Mouse (Mus musculus) Patski (cell line): Measurements from ENCODE around the gene Krtap5-3. TPM values are rescaled to one million over a fixed set of nuclear protein-coding genes. Genes with fewer than 3 reads are reported as not detected.
A peak's percentile ranks its signal among the peaks of the same experiment; 100 is the strongest.
"Not testable (repeated sequence)": the region's sequence is repeated elsewhere in the genome, so short reads cannot be mapped to it uniquely, and the experiment has no call there.

Experiments used
- ATAC-seq: fragments of 100-300 bp; one replicate; pipeline ENCODE4 v1.8.0; 2021
- CTCF ChIA-PET: fragments of 350-600 bp; sonication (Branson Sonifier 250); formaldehyde crosslinking; loops from one replicate; lab custom pipeline; 2022; ENCODE audit warnings: inconsistent platforms; lab: Charles Lee
- POLR2A ChIA-PET: fragments of 350-600 bp; sonication (Branson Sonifier 250); formaldehyde crosslinking; loops from one replicate; lab custom pipeline; 2022; ENCODE audit warnings: antibody characterized with exemption, inconsistent platforms; lab: Charles Lee
- DNase-seq: peaks from one replicate; pipeline ENCODE4 v3.0.0-alpha.2; 2011; ENCODE audit warnings: low read depth, low spot score
- H3K27me3 ChIP-seq: fragments of 371-371 bp; one replicate; pipeline ENCODE4 v1.5.1; 2021
- CTCF ChIP-seq: fragments of 100-300 bp; IDR thresholded peaks from one replicate; pipeline ENCODE4 v1.5.1; 2021
- in situ Hi-C: fragments of 300-500 bp; cut with MboI; formaldehyde crosslinking; loops from 3 replicates; pipeline ENCODE4 v1.11.1; 2018; ENCODE audit warnings: low pct_unique_long_range_greater_than_20kb, mixed read lengths
- polyA plus RNA-seq: library from polyadenylated mRNA; unstranded; gene quantifications from one replicate; pipeline ENCODE4 v1.2.3, GENCODE M21; 2021

Gene Krtap5-3
- polyA plus RNA-seq: not detected

DNA sequence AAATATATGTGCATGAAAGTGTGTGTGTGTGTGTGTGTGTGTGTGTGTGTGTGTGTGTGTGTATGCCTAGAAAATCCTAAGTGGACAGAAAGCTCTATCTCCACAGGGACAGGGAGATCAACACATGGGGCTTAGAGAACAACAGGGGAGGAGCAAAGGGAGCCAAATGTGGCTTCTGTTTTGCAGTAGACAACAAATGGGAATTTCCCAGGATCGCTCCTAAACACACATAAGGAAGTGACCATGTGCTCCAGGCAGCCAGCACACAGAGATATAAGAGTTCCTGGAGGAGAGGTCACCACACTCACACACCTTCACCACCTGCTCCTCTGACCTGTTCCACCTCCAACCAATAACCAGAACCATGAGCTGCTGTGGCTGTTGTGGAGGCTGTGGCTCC lies at the start of gene Krtap5-3:
Gene Krtap5-3 (plus strand): TSS at position 301 of the 400 bp plus-strand sequence.
- DNase-seq (no peak), ATAC-seq (no peak)
- in situ Hi-C loops: no loop called here
- H3K27me3 ChIP-seq: no peaks in the 10 kb centered on the region
- TF ChIP-seq CTCF: no peak
- POLR2A ChIA-PET: no interaction called here
- CTCF ChIA-PET: no interaction called here

DNA sequence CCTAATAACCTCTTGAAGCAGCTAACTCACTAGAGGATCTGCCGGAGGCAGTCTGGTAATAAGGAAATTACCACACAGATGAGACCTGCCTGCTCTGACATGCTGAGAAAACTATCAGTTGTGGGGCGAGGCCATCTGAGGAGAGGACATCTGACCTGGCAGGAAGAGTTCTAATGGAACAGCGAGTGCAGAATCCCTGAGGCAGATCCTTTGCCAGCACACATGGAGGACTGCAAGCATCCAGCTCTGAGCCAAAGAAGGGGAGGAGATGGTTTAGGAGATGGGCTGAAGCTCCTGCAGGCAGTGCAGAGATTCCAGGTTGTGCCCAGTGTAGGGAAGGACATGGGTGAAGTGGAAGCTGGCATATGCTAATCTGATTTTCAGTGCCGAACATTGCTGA lies 49.0 kb upstream of the Krtap5-3 start:
- ChIA-PET POLR2A (no interaction called here), CTCF (no interaction called here)
- DNase-seq (no peak), ATAC-seq (no peak)
- in situ Hi-C loops: no loop called here
- H3K27me3 ChIP-seq: peaks cover 5% of the 10 kb centered on the region
- TF ChIP-seq CTCF: no peak

DNA sequence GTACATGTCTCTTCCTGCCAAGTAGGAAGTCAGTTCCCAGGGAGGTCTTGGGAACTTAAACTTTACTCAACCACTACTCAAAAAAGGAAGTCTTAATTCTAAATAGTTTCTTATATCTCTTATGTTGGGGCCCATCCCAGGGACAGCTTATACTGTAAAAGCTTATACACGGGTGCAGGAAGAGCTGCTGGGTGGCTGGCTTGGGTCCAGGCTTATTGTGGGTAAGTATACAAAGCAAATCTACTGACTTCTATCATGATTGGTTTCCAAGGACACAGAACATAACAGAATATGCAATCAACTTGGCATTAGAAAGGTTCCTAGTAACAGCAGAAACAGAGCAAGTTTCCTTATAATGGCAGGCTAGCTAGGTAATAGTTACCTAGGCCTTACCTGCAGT lies 45.9 kb upstream of the Krtap5-3 start:
- ChIA-PET CTCF (no interaction called here), POLR2A (no interaction called here)
- ATAC-seq (no peak), DNase-seq (no peak)
- in situ Hi-C loops: no loop called here
- no peak for TF ChIP-seq CTCF
- H3K27me3 ChIP-seq: peaks cover 11% of the 10 kb centered on the region

DNA sequence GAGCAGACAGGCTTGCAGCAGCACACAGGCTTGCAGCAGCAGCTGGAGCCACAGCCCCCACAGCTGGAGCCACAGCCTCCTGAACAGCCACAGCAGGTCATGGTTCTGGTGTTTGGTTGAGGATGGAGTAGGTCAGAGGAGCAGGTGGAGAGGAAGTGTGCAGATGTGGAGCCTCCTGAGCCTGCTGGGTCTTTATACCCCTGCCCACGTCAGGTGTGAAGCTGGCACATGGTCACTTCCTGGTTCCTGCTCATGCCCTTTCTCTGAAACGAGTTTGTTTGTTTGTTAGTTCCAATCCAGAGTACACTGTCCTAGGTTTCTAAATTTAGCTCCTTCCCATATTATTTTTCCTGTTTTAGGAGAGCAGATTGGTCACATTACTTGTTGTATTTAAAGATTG lies 44.2 kb upstream of the Krtap5-3 start, which contains the start of gene Gm29735:
Gene Gm29735 (minus strand): TSS at position 101 of the 400 bp plus-strand sequence.
- in situ Hi-C loops, ATAC-seq, DNase-seq, POLR2A ChIA-PET, CTCF ChIA-PET: not testable (repeated sequence)
- peaks cover 11% of the 10 kb centered on the region for H3K27me3 ChIP-seq

DNA sequence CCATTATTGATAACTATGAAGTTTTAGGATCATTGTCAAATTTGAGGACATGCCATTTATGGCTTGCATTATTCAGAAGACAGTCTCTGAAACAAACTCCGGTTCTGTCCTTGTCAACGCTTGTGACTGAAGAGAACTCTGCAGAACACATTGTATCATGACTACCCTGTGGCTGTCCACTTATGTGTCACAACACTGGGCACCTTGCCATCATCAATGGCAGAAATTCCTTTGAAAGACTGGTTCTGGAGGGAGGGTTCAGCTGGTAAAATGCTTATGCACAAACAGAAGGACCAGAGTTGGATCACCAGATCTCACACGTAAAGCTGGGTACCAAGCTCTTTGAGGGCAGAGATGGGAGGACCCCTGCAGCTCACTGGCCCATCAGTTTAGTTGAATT lies 41.8 kb upstream of the Krtap5-3 start:
- DNase-seq: no peak
- ATAC-seq: no peak
- ChIA-PET CTCF (no interaction called here), POLR2A (no interaction called here)
- TF ChIP-seq CTCF: no peak
- in situ Hi-C loops: no loop called here
- H3K27me3 ChIP-seq: peaks cover 10% of the 10 kb centered on the region

DNA sequence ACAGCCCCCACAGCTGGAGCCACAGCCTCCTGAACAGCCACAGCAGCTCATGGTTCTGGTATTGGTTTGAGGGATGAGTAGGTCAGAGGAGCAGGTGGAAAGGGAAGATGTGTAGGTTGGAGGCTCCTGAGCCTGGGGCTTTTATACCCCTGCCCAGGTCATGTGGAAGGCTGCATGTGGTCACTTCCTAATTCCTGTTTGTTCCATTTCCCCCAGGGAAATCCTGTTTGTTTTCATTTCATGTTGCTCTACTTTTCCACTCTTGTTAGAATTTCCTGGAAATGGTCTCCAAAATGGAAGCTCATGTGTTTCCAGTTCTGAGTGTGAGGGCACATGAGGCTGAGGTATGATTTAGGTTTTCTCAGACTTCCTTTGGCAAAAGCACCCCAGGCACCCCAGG lies 35.5 kb upstream of the Krtap5-3 start, which contains the start of gene Gm4553:
Gene Gm4553 (minus strand): TSS at position 101 of the 400 bp plus-strand sequence.
- CTCF ChIA-PET, DNase-seq, POLR2A ChIA-PET, in situ Hi-C loops, ATAC-seq, H3K27me3 ChIP-seq: not testable (repeated sequence)

DNA sequence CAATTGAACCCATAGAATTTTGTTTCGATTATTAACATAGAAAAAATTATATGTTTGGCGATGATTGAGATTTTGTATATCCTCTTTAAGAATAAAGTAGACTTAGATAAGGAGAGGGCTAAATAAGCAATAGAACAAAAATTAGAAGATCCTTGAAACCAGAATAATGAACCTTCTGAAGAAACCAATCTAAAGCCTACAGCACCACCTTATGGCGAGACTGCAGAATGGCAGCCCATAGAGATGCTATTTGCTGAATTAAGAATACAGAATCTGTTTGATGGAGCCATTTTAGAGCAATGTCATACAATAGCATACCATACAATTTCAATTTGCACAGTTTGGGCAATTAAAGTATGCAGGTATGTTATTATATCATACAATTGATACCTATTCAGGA lies 31.3 kb upstream of the Krtap5-3 start:
- ATAC-seq (no peak), DNase-seq (no peak)
- POLR2A ChIA-PET: no interaction called here
- in situ Hi-C loops: no loop called here
- TF ChIP-seq CTCF: peak; percentile 47
- peaks cover 13% of the 10 kb centered on the region for H3K27me3 ChIP-seq
- CTCF ChIA-PET: no interaction called here

DNA sequence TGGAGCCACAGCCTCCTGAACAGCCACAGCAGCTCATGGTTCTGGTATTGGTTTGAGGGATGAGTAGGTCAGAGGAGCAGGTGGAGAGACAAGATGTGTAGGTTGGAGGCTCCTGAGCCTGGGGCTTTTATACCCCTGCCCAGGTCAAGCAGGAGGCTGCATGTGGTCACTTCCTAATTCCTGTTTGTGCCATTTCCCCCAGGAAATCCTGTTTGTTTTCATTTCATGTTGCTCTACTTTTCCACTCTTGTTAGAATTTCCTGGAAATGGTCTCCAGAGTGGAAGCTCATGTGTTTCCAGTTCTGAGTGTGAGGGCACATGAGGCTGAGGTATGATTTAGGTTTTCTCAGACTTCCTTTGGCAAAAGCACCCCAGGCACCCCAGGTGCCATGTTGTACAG lies 25.3 kb upstream of the Krtap5-3 start, which contains the start of gene Krtap5-2:
Gene Krtap5-2 (minus strand): TSS at position 101 of the 400 bp plus-strand sequence.
- in situ Hi-C loops, POLR2A ChIA-PET, ATAC-seq, DNase-seq, H3K27me3 ChIP-seq, CTCF ChIA-PET: not testable (repeated sequence)

DNA sequence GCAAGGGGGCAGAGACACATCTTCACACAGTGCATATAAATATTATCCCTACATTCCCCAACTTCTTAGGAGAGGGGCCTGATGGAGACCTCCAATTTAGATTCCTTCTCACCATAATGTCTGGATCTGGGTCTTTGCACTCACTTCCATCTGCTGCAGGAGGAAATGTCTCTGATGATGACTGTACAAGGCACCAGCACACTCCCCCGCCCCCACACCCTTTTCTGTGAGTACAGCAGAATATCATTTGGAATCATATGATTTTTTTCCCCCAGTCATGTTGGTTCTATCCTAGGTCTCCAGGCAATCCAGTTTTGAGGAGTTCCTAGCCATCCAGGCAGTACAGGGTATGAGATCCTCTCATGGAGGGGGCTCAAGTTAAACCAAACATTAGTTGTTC lies 22.5 kb upstream of the Krtap5-3 start:
- ATAC-seq (no peak), DNase-seq (no peak)
- no peak for TF ChIP-seq CTCF
- ChIA-PET CTCF (no interaction called here), POLR2A (no interaction called here)
- in situ Hi-C loops: no loop called here
- peaks cover 20% of the 10 kb centered on the region for H3K27me3 ChIP-seq

DNA sequence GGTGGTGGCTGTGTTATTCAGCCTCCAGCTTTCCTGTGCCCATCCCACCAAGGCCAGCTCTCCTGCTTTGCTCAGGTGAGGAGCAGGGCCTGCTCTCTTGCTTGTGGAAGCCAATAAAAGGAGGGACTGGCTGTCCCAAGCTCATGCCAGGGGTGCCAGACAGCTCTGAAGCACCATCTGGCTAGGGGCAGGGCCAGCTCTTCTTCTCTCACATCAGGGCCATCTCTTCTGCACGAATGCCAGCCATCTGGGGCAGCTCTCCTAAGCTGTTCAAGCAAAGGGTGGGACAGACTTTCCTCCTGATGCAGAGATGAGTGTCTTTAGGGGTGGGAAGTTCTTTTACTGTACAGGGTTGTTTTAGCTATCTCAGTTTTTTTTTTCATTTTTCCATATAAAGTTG lies 20.1 kb upstream of the Krtap5-3 start:
- POLR2A ChIA-PET: no interaction called here
- ATAC-seq: no peak
- in situ Hi-C loops: no loop called here

DNA sequence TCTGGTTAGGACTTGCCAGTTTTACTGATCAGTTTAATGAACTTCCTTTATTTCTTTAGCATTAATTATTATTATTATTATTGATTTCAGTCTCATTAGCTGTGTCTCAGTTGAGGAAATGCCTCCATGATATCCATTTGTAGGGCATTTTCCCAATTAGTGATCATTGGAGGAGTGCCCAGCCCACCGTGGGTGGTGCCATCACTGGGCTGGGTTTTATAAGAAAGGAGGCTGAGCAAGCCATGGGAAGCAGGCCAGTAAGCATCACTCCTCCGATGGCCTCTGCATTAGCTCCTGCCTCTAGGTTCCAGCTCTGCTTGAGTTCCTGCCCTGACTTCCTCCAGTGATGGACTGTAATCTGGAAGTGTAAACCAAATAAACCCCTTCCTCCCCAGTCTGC lies 13.0 kb upstream of the Krtap5-3 start:
- peaks cover 11% of the 10 kb centered on the region for H3K27me3 ChIP-seq
- ChIA-PET POLR2A (no interaction called here), CTCF (no interaction called here)
- DNase-seq (no peak), ATAC-seq (no peak)
- no peak for TF ChIP-seq CTCF
- in situ Hi-C loops: no loop called here

More for the DNA sequence above, 20.1 kb upstream of the Krtap5-3 start:
- CTCF ChIA-PET: no interaction called here
- no peak for TF ChIP-seq CTCF
- no peak for DNase-seq
- H3K27me3 ChIP-seq: peaks cover 25% of the 10 kb centered on the region

DNA sequence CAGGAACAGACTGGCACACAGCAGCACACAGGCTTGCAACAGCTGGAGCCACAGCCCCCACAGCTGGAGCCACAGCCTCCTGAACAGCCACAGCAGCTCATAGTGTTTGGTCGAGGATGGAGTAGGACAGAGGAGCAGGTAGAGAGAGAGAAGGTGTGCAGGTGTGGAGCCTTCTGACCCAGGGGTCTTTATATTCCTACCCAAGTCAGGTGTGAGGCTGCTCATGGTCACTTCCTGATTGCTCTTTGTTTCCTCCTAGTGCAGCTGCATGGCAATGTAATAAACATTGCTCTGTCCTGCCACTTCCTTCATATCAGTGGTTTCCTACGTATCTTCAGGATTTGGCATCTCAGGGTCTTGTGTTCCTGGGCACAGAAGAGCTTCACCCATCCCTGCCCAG lies 10.9 kb upstream of the Krtap5-3 start, which contains the start of gene Gm10153:
Gene Gm10153 (minus strand): TSS at position 101 of the 400 bp plus-strand sequence.
- ATAC-seq (no peak), DNase-seq (no peak)
- in situ Hi-C loops: loop anchor here (10.0 kb wide), 1 partner anchor 1255 kb away; no protein-coding TSS in a partner anchor
- CTCF ChIA-PET: no interaction called here
- TF ChIP-seq CTCF: no peak
- POLR2A ChIA-PET: no interaction called here
- peaks cover 9% of the 10 kb centered on the region for H3K27me3 ChIP-seq
